Mouse (Mus musculus): ENCODE measurements around the gene Pcgf1. TPM values are rescaled to one million over a fixed set of nuclear protein-coding genes. Genes with fewer than 3 reads are reported as not detected.

Pcgf1 gene
- polyA plus RNA-seq, 2 experiments = 15.0 to 21.0 TPM

- Histone ChIP-seq H3K4me2 (ENCODE audit: low read depth) (peak overlapping the region; percentile 97), H3K27ac (peak overlapping the region; percentile 42), H3K4me3 (ENCODE audit: insufficient read depth in 1 of 2, low read depth in 2 of 2, low read length in 2 of 2) (peak overlapping the region; percentile 79 to 99), H3K9me3 (ENCODE audit: control insufficient read depth, low read length) (no peaks in the 10 kb centered on the region), H3K27me3 (ENCODE audit: control insufficient read depth, insufficient read depth, low read length) (no peaks in the 10 kb centered on the region), H3K9ac (replicated peaks) (peak overlapping the region; percentile 4), H3K36me3 (replicated peaks; ENCODE audit: control insufficient read depth, insufficient read depth, low read depth) (peaks cover 3% of the 10 kb centered on the region; the same call in 1 of the 2 replicates), H3K4me1 (replicated peaks; ENCODE audit: control insufficient read depth in 2 of 2, insufficient read depth in 2 of 2, low read length in 1 of 2) (peaks cover 19 to 27% of the 10 kb centered on the region in 2 experiments)
- ATAC-seq (ENCODE audit: insufficient read depth) (peak; percentile 39), DNase-seq (ENCODE audit: low read depth in 3 of 3, low spot score in 3 of 3) (peak; percentile 72 to 74 (median 72))
- TF ChIP-seq EP300 (IDR thresholded peaks at IDR 0.05; ENCODE audit: low read depth) (no peak), CTCF (IDR thresholded peaks at IDR 0.05; ENCODE audit: low read depth) (peak; percentile 98)
- WGBS (ENCODE audit: insufficient replicate concordance) = 34% methylated on average over 13 of the region's 13 CpGs
Observed at GRCm38 (mm10) chr6:83107566-83108400, 30.1 kb downstream of the Pcgf1 start.

DNA sequence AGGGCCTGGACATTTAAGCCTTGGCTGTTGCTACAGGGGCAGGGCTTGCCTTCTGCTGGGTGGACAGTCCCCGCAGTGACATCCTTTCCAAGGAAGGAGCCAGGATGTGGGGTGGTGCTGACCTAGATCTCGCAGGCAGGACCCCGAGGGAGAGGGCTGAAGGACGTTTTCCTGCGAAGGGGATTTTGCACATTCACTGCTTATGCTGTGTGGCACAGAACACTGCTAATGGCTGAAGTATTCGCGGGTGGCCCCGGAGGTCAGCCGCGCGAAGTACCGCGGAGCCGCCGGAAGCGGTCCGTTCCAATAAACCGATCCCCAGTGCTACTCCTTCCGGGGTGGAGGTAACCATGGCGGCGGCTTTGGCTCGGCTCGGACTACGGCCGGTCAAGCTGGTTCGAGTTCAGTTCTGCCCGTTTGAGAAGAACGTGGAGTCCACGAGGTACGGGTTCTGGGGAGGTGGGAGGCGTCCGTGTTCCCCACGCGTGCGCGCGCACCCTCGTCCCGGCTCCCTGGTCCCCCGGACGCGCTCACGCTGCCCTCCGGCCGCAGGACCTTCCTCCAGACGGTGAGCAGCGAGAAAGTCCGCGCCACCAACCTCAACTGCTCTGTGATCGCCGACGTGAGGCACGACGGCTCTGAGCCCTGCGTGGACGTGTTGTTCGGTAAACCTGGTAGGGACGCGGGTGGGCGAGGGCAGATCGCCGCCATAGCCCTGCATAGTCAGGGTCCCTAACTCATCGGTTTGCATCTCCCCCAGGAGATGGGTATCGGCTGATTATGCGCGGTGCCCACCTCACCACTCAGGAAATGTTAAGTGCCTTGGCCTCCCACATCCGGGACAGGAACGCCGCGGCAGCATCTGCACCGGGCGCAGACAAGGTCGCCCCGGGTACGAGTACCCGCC, 31.3 kb downstream of the Pcgf1 start, which contains the start of gene Mrpl53:
Gene Mrpl53, plus strand, starts transcription at position 279 of the 907 bp plus-strand sequence.
- under 1% methylated on average over 76 of the region's 76 CpGs for WGBS (ENCODE audit: insufficient replicate concordance)
- peak in 2 of 3 experiments; percentile 49 to 59 for DNase-seq (ENCODE audit: low read depth in 3 of 3, low spot score in 3 of 3)
- H3K4me2 ChIP-seq (ENCODE audit: low read depth) = peak within 1 kb of the TSS; percentile 97
- peaks cover 3% of the 10 kb centered on the region; the same call in 1 of the 2 replicates for H3K36me3 ChIP-seq (replicated peaks; ENCODE audit: control insufficient read depth, insufficient read depth, low read depth)
- TF ChIP-seq EP300 (IDR thresholded peaks at IDR 0.05; ENCODE audit: low read depth) = no peak; the same call in 1 of the 2 replicates
- 0 out of 2 replicates have a peak, but pooled peaks have one; percentile 0 for TF ChIP-seq CTCF (IDR thresholded peaks at IDR 0.05; ENCODE audit: low read depth)
- H3K4me1 ChIP-seq (replicated peaks; ENCODE audit: control insufficient read depth in 2 of 2, insufficient read depth in 2 of 2, low read length in 1 of 2) = peaks cover 16 to 23% of the 10 kb centered on the region in 2 experiments
- no peaks in the 10 kb centered on the region for H3K27me3 ChIP-seq (ENCODE audit: control insufficient read depth, insufficient read depth, low read length)
- no peaks in the 10 kb centered on the region for H3K9me3 ChIP-seq (ENCODE audit: control insufficient read depth, low read length)
- H3K9ac ChIP-seq (replicated peaks) = peak within 1 kb of the TSS; percentile 97
- peak within 1 kb of the TSS; percentile 92 for H3K27ac ChIP-seq
- peak; percentile 80 for ATAC-seq (ENCODE audit: insufficient read depth)
- H3K4me3 ChIP-seq (ENCODE audit: insufficient read depth in 1 of 2, low read depth in 2 of 2, low read length in 2 of 2) = peak within 1 kb of the TSS; percentile 79 to 99

- Histone ChIP-seq H3K27me3 (ENCODE audit: control insufficient read depth, insufficient read depth, low read length) (no peaks in the 10 kb centered on the region), H3K36me3 (replicated peaks; ENCODE audit: control insufficient read depth, insufficient read depth, low read depth) (peaks cover 3% of the 10 kb centered on the region; the same call in 1 of the 2 replicates), H3K4me3 (ENCODE audit: insufficient read depth in 1 of 2, low read depth in 2 of 2, low read length in 2 of 2) (no peak overlapping the region), H3K9ac (replicated peaks) (no peak overlapping the region), H3K4me1 (replicated peaks; ENCODE audit: control insufficient read depth in 2 of 2, insufficient read depth in 2 of 2, low read length in 1 of 2) (peaks cover 22 to 32% of the 10 kb centered on the region in 2 experiments), H3K4me2 (ENCODE audit: low read depth) (no peak overlapping the region), H3K27ac (no peak overlapping the region), H3K9me3 (ENCODE audit: control insufficient read depth, low read length) (no peaks in the 10 kb centered on the region)
- TF ChIP-seq CTCF (IDR thresholded peaks at IDR 0.05; ENCODE audit: low read depth) = no peak
- TF ChIP-seq EP300 (IDR thresholded peaks at IDR 0.05; ENCODE audit: low read depth) = no peak
- DNase-seq (ENCODE audit: low read depth in 3 of 3, low spot score in 3 of 3) = no peak
- ATAC-seq (ENCODE audit: insufficient read depth) = no peak
- WGBS (ENCODE audit: insufficient replicate concordance) = 51% methylated on average over 4 of the region's 4 CpGs
Observed at GRCm38 (mm10) chr6:83111510-83112136, 34.0 kb downstream of the Pcgf1 start.

DNA sequence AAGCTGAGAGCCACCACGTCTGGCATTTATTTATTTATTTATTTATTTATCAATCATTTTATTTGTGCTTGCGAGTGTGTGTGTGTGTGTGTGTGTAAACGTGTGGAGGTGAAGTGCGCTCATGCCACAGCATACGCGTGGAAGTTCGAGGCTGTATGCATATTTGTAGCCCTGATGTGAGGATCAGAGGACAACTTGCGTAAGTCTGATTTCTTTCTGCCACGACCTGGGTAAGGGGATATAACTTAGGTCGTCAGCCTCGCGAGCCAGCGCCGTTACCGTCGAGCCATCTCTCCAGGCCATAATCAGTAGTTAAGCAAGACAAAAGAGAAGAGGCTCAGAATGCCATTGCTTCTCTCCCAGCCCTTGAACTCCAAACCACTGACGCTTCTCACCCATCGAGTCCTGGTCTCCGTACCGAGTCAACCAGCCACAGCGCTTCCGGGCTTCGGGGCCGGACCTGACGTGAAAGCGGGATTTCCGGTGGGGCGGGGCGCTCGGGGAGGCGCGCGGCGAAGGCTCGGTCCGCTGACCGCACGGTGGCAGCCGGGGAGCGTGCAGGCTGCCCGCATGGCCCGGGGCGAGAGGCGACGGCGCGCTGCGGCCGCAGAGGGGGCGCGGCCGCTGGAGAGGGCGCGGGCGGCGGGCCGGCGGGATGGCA, 37.5 kb downstream of the Pcgf1 start, which contains the start of gene Mogs:
Gene Mogs, plus strand, starts transcription at position 486 of the 661 bp plus-strand sequence.
- Histone ChIP-seq H3K4me2 (ENCODE audit: low read depth) (peak within 1 kb of the TSS; percentile 95), H3K4me1 (replicated peaks; ENCODE audit: control insufficient read depth in 2 of 2, insufficient read depth in 2 of 2, low read length in 1 of 2) (peaks cover 17 to 24% of the 10 kb centered on the region in 2 experiments), H3K27me3 (ENCODE audit: control insufficient read depth, insufficient read depth, low read length) (no peaks in the 10 kb centered on the region), H3K27ac (peak within 1 kb of the TSS; percentile 72), H3K9ac (replicated peaks) (peak within 1 kb of the TSS; percentile 72), H3K9me3 (ENCODE audit: control insufficient read depth, low read length) (no peaks in the 10 kb centered on the region), H3K4me3 (ENCODE audit: insufficient read depth in 1 of 2, low read depth in 2 of 2, low read length in 2 of 2) (peak within 1 kb of the TSS; percentile 82 to 84), H3K36me3 (replicated peaks; ENCODE audit: control insufficient read depth, insufficient read depth, low read depth) (peaks cover 7% of the 10 kb centered on the region)
- DNase-seq (ENCODE audit: low read depth in 3 of 3, low spot score in 3 of 3) (peak; percentile 80 to 84 (median 81)), ATAC-seq (ENCODE audit: insufficient read depth) (peak; percentile 90)
- TF ChIP-seq CTCF (IDR thresholded peaks at IDR 0.05; ENCODE audit: low read depth) = peak; percentile 41
- no peak for TF ChIP-seq EP300 (IDR thresholded peaks at IDR 0.05; ENCODE audit: low read depth)
- under 1% methylated on average over 53 of the region's 58 CpGs for WGBS (ENCODE audit: insufficient replicate concordance)

Measured in liver, embryonic 14.5 days (tissue).